Mouse (Mus musculus) frontal cortex, postnatal 25 days (tissue): ENCODE data around the gene Ap3d1.

ENCODE experiments used
- DNase-seq, 2 experiments: peaks; one replicate each; pipeline ENCODE4 v3.0.0; 2022; ENCODE audit warnings: low spot score in 2 of 2

Ap3d1 gene

GRCm38 (mm10) chr10:80704418-80704817 is 37.6 kb downstream of the Ap3d1 start:
- DNase-seq, result no peak

- no peak for DNase-seq
Observed at GRCm38 (mm10) chr10:80703643-80704042, 38.4 kb downstream of the Ap3d1 start.

GRCm38 (mm10) chr10:80702536-80703390 is 39.3 kb downstream of the Ap3d1 start:
- DNase-seq, result peak; percentile 82 to 91

GRCm38 (mm10) chr10:80701721-80702535 is 40.1 kb downstream of the Ap3d1 start, which contains the start of the genes Mob3a and Izumo4:
Gene Mob3a (minus strand): TSS chr10:80701977.
Gene Izumo4 (plus strand): TSS chr10:80702184.
- DNase-seq, result peak; percentile 94 to 97

GRCm38 (mm10) chr10:80700732-80701131 is 41.3 kb downstream of the Ap3d1 start:
- DNase-seq, result no peak

GRCm38 (mm10) chr10:80700038-80700504 is 42.0 kb downstream of the Ap3d1 start:
- no peak for DNase-seq

GRCm38 (mm10) chr10:80698605-80699004 is 43.5 kb downstream of the Ap3d1 start:
- DNase-seq, result no peak

GRCm38 (mm10) chr10:80697812-80698211 is 44.3 kb downstream of the Ap3d1 start:
- DNase-seq, result no peak

GRCm38 (mm10) chr10:80697393-80697787 is 44.7 kb downstream of the Ap3d1 start:
- DNase-seq, result no peak

- DNase-seq, result no peak
Observed at GRCm38 (mm10) chr10:80696502-80697392, 45.3 kb downstream of the Ap3d1 start.

- DNase-seq, result no peak
Observed at GRCm38 (mm10) chr10:80695801-80696501, 46.1 kb downstream of the Ap3d1 start.

GRCm38 (mm10) chr10:80695186-80695585 is 46.9 kb downstream of the Ap3d1 start:
- DNase-seq, result no peak

- DNase-seq, result no peak
Observed at GRCm38 (mm10) chr10:80694159-80694938, 47.7 kb downstream of the Ap3d1 start.

GRCm38 (mm10) chr10:80693401-80694045 is 48.5 kb downstream of the Ap3d1 start:
- no peak for DNase-seq

GRCm38 (mm10) chr10:80692249-80693165 is 49.6 kb downstream of the Ap3d1 start:
- no peak for DNase-seq

GRCm38 (mm10) chr10:80687850-80688249 is 54.2 kb downstream of the Ap3d1 start:
- DNase-seq, result no peak

GRCm38 (mm10) chr10:80686617-80687016 is 55.4 kb downstream of the Ap3d1 start:
- no peak for DNase-seq

GRCm38 (mm10) chr10:80684984-80685383 is 57.1 kb downstream of the Ap3d1 start:
- DNase-seq, result no peak
